Mouse (Mus musculus) cerebellum, adult 18-20 months (tissue): ENCODE measurements around the gene Ppp1r3d.

Experiments used
- DNase-seq, 2 experiments: peaks; one replicate each; pipeline ENCODE4 v3.0.0; 2021

Ppp1r3d gene

GRCm38 (mm10) chr2:178413481-178414260 is 601 bp downstream of the Ppp1r3d start:
- peak; percentile 23 to 46 for DNase-seq

GRCm38 (mm10) chr2:178413081-178413480 is 1.2 kb downstream of the Ppp1r3d start:
- DNase-seq, result no peak

GRCm38 (mm10) chr2:178412598-178412997 is 1.7 kb downstream of the Ppp1r3d start:
- peak in 1 of 2 experiments; percentile 23 for DNase-seq

- no peak for DNase-seq
Measured at GRCm38 (mm10) chr2:178410286-178410685, 4.0 kb downstream of the Ppp1r3d start.

- DNase-seq, result no peak
Measured at GRCm38 (mm10) chr2:178409024-178409423, 5.2 kb downstream of the Ppp1r3d start.

GRCm38 (mm10) chr2:178407053-178407815 is 7.0 kb downstream of the Ppp1r3d start, which contains the start of gene Sycp2:
TSS of gene Sycp2 (minus strand) at chr2:178407685.
- DNase-seq, result no peak
